Mouse (Mus musculus) layer of hippocampus, adult 11-12 months (tissue): ENCODE measurements around the gene Aimp1.
A peak's percentile ranks its signal among the peaks of the same experiment; 100 is the strongest.

Experiments
- DNase-seq: peaks from one replicate; pipeline ENCODE4 v3.0.0; 2022; ENCODE audit warnings: low spot score

Gene Aimp1

DNA sequence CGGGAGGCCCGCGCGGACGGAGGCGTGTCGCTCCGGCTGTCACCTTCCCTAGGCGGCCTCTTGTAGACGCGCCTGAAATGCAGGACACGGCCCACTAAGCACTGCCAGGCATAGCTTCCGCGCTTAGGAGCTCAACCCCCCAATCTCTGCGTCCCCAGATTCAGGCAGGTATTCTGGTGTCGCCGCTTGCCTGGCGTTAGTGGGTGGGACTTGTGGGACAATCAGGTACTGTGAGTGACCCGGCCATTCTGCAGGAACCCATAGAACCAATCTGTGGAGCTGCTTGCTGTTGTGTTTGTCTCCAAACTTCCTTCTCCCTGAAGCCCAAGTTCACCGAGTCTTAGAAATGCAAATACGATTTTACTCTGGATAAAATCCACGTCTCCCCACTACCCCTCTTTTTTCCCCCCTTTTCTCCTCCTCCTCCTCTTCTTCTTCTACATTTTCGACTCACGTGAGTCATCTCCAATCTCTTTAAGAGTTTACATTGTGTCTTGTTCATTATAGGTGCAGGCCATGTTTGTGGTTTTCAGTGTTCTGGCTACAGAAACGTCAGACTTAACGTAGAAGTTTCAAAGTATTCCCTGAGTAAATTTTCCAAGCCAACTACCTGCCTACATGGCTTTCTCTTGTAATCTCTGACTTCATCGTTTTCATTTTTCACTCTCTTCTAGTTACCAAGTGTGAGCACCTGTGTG is at the start of gene Aimp1:
Gene Aimp1 (minus strand): TSS at position 140 of the 698 bp plus-strand sequence.
- DNase-seq: no peak

DNA sequence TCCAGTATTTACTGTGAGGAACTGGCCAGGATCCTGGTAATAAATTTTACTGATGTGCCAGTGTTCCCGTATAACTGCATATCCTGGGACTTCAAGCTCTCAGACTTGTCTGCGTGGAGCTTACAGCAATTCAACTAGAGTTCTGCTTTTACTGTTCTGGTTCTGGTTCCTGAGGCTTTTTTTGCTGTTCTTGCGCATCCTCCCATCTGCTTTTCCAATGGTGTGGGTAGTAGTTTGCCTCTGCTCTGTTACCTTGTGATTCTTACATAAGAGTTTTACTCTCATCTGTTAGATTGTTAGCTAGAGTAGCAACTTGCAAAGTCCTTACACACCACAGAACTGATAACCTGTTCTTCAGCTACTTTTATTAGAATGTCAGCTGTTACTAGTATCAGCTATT is 40.2 kb upstream of the Aimp1 start:
- peak; percentile 14 for DNase-seq

DNA sequence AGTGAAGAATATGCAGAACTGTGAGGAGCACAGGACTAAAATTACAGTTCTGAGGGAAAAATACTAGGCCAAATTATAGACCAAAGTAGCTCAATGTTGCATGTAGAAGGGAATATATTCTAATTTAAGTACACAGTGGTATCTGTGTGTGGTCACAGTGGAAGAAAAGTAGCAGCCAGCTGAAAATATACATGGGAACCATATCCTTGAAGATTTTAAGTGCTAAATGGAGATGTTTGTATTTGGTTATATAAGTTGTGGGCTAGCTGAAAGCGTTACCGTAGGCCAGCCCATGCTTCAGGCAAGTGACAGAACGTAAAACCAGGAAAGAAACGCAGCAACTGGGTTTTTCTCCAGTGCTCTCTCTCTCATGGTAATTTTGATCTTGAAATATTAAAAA is 33.1 kb upstream of the Aimp1 start:
- no peak for DNase-seq

DNA sequence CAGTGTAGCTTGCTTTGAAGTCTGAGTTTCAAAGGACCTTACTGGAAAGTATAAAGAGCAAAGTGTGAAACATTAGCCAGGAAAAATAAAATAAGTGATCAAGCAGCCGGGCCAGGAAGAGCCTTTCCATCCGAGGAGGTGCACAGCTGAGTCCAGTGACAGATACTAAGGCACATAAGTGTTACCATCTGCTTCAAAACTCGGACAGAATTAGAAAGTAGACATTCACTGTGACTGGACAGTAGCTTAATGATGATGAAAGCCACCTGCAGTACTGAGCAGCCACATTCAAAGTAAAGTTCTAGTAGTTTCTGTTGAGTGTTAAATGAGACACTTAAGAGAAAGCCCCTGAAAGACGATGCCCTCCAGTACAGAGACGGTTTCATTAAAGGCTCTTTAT is 29.7 kb upstream of the Aimp1 start:
- no peak for DNase-seq

DNA sequence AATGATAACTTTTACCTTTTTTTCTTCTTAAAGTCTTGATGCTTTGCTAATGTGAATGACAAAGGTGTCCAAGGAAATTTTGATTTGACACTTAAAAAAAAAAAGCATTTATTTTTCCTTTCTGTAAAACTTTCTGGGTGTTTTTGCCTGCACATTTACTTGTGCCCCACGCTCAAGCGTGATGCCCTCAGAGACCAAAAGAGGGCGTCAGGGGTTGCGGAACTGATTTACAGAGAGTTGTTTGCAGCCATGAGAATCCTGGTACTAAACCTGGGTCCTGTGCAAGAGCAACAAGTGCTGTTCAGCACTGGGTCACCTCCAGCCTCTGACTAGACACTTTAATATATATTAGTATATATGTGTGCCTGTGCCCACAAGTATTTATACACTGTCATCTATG is 22.8 kb upstream of the Aimp1 start:
- DNase-seq: no peak

DNA sequence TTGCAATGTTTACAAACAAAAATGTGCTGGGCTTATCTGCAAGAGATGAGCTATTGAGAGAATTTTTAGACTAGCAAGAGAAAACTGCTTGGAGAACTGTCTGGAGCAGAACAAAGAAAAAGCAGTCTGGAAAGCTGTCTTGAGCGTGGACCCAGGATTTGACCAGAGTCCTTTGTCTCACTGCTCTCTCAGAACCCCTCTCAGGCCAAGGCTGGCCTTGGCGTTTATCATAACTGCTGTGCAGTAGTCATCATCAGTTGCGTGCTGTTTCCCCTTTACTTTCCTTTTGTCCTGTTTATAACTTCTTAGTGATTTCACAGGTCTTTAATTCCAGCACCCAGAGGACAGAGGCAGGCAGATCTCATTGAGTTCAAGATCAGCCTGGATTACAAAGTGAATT is 20.0 kb upstream of the Aimp1 start:
- DNase-seq: no peak

DNA sequence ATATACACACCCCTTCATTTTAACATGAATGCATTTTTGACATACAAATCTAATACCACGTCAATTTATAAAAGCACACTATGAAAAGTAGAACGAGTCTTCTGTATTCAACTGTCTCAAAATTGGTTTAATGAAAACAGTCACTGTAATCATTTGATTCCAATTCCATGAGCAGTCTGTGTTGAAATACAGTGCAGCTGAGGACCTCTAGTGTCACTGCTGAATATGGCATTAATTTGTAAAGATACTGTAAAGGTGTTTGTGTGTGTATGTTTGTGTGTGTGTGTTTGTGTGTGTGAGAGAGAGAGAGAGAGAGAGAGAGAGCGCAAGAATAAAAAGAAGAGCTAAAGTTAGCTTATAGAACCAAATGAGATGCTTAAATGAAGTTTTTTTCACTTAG is 17.2 kb upstream of the Aimp1 start:
- DNase-seq: no peak

DNA sequence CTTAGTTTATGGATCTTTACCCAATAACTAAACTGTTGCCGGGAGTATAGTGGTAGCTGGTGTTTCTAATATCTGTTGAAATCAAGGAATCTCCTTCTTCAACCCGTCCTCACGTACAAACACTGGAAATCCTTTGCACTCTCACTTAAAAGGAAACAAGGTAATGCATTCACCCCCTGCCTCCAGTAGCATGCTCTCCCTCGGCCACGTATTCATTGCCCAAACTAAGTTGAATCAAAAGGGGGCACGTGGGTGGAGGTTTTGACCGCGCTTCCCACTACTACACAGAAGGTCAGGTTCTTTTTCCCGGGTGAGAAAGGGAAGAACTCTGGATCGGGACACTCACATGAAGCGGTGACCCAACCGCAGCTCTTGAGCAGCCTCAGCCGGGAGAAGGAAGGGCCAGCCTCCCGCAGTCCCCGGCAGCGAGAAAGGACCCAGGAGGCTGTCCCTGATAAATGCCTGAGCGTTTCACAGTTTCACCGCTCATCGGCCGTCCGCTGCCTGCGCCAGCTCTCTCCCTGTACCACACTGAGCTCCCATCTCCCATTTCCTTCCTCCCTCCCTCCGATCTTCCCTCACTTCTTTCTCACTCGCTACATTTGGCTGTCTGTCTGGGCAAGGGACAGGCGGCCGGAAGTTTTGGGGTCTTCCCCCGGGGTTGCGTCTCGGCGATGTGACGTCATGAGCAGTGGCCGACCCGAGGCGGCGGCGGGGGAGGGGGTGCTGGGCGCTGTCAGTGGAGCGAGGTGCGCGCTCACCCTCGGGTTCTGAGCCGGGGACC is 531 bp downstream of the Aimp1 start, which contains the start of gene Tbck:
Gene Tbck (plus strand): TSS at position 698 of the 784 bp plus-strand sequence.
- DNase-seq: peak; percentile 94

DNA sequence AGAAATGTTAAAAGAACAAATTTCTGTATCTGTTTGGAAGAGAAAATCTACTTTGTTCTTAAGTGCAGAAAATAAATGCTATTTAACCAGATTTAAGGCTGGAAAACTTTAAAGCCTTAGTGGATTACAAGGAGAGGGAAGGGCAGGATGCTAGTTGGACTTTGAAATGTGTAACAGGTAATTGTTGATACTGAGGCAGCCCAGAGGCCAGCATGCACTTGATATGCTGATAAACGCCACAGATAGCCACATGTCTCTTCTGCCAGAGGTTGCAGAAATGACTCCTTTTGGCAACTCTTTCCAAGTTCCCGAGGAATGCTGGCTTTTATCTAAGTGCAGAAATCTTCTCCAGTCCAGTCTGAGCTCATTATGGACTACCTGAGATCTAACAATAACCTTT is 6.7 kb downstream of the Aimp1 start:
- DNase-seq: no peak

DNA sequence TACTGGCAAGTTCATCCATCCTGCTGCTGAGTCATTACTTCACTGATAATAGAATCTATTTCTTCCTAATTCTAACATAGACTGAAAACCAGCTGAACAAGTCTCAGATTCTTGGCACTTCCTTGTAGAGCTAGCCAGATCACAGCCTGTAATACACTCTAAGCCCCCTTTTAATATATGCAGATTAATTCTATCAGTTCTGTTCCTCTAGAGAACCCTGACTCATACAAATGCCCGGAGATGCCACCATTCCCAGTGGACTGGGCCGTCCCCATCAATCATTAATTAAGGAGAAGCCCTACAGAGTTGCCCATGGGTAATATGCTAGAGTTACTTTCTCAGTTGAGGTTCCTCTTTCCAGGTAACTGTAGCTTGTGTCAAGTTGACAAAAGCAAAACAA is 28.2 kb downstream of the Aimp1 start:
- DNase-seq: no peak

DNA sequence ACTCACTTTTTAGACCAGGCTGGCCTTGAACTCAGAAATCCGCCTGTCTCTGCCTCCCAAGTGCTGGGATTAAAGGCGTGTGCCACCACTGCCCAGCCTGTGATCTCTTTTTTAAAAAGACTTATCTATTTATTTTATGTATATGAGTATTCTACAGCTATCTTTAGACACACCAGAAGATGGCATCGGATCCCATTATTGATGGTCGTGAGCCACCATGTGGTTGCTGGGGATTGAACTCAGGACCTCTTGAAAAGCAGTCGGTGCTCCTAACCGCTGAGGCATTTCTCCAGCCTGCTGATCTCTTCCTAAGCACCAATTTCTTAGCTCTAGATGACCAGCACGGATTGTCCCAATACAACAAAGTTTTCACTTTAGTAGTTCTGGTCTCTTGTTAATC is 30.2 kb downstream of the Aimp1 start:
- DNase-seq: no peak

DNA sequence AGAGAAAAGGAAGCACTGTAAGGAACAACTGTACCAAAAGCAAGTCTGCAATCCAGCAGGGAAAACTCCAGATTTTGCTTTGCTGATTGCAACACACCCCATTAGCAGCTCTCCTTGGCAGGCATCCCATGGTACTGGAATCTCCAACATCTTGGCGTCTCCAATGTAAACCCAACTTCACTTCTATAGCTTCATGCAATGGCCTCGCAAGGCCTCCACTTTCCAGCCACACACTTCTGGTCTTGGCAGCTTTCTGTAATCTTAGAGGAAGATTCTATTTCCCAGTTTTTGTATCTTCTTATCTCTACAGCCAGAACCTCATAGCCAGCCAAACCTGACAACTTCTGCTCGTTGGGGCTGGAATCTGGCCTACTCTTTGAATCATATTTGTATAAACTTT is 32.4 kb downstream of the Aimp1 start:
- DNase-seq: peak; percentile 15

DNA sequence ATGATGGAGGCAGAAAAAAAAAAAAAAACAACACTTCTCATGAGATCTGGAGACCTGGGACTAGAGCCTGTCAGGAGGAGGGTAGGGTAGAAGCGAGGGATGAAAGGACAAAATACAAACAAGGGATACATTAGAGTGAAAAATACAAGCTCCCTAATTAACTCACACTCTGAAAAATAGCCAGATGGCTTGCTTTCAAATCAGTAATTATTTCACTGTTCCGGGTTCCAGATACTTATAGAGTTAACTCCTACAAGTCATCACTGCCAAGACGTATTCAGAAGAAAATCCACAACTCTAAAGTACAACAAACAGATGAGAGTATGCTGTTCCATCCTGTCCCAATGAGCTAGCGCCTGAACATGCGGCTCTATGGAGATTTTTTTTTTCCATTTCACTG is 34.0 kb downstream of the Aimp1 start:
- no peak for DNase-seq

DNA sequence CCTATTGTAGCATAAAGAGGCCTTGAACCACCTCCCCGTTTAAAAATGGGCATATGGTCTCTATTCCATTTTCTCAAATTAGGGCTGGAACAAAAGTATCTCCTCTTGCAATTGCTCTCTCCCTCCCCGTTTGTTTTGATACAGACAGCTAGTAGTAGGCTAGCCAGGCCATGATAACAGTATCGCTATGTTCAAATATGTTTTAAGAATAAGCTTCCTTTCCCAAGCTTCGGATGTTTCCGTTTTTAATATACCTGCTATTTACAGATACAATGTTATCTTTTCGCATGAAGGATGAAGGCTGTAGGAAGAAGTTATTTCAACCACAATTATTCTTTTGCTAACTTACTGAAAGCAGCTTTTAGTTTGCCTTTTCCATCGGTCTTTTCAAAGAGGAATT is 34.8 kb downstream of the Aimp1 start:
- no peak for DNase-seq

DNA sequence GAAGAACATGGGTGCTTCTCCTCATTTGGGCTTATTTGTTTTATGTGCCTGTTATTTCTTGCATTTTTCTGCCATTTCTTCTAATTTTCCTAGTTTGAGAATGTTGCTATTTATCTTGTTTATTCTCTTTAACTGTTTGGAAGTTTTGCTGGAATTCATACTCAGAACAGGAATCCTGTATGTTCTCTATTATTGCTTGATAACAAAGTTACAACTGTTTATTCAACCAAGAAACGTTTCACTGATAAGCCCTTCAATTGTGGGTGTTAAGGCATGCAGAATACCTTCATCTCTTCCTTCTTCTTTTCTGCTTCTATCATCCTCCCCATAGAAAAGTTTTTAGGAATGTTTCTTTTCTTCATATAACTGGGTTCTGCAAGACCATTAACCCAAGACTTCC is 37.4 kb downstream of the Aimp1 start:
- no peak for DNase-seq

DNA sequence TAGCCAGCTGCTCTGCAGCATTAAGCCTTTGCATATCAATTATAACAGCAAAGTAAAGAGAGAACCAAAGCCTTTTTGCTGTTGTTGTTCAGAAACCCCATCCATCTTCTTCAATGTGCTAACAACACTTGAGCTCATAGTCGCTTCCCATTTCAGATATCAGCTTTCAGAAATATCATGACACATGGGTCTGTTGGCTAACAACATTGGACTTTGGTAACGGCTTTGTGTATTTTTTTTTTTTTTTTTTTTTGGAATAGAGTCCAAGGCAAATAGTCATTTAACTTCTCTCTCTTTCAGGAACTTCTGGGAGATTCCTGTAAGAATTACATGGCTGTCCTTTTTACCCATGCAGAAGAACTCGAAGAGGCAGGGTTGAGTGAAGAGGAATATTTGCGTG is 40.1 kb downstream of the Aimp1 start:
- DNase-seq: no peak

DNA sequence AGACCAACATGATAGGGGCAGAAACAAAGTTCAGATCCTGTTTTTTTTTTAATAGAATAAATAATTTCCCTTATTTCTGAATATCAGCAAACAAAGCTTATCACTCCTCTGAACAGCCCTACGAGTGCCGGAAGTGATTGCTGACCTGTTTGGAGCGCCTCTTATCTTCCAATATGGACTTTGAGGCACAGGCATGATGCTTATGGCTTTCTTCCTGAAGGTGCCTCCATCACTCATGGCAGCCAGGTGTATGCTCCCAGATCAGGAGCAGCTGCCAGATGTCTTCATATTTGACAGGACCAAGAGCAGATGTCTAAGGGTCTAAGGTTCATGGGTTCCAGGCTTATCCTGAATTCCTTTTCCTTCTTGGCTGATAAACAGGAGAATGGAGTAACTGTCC is 47.1 kb downstream of the Aimp1 start:
- DNase-seq: no peak

DNA sequence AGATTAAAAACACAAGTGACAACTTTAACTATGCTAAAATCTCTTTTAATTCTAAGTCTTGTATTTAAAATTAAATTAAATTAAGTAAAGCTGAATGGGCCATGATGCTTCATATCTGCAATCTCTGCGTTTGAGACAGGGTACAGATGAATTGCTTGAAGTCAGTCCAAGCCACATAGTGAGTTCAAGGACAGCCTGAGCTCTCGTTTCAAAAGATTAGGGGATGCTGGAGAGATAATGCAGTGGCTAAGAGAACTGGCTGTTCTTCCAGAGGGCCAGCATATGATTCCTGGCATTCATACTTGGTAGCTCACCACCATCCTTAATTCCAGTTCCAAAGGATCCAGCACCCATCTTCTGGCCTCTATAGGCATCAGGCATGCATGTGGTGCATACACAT is 50.9 kb downstream of the Aimp1 start:
- DNase-seq: no peak

DNA sequence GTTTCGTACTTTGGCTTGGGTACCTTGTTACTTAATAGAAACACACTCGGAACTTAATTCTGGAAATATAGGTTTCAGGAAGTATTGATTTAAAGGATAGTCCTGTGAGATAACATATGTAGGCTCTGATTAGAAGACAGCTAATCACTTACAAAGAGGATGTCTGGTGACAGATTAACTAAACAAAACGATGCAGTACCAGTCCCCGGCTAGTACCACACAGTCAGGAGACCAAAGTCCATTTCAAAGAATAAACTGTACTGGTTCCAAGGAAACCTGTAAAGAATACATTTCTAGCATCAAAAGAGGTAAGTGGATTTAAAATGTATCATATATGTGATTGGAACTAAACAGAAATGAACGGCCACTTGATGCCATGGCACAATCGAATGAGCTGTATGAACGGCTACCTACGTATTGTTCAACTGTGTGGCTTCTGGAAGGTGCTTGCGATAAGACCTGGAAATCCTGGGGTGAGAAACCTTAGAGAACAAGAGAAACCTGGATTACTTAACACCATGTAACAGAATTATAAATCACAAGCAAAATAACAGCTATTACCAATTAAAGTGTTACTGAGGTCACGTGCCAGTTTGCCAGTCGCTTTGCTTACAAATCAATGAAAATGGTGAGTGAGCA is 54.5 kb downstream of the Aimp1 start, which contains the start of gene Gimd1:
Gene Gimd1 (plus strand): TSS at position 220 of the 639 bp plus-strand sequence.
- DNase-seq: no peak

DNA sequence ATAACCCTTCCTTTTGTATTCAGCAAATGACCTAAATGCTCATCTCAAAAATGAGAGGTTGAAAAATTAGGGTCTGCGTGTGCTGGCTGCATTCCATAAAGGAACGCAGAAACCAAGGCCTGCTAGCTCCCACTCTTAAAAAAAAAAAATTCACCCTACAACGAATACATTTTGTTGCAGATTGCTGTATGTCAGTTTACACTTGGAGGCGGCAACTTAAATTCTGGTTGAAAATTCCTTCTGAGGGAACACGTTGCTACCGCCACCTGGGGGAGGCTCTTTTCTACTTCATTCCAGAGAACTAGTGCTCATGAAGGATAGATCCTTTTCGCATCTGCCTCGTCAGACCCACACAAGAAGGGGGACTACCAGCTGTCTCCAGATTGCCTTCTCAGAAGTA is 55.4 kb downstream of the Aimp1 start:
- no peak for DNase-seq
